Mouse (Mus musculus) heart, embryonic 14.5 days (tissue): Measurements from ENCODE around the gene B3galnt1. TPM values are rescaled to one million over a fixed set of nuclear protein-coding genes. Genes with fewer than 3 reads are reported as not detected.

Experiments used
- ATAC-seq: fragments of 200-750 bp; cut with Nextera tagmentation; 2 replicates; pipeline ENCODE4 v1.8.0; 2017; ENCODE audit warnings: low read depth, moderate TSS enrichment; ENCODE audit not compliant: insufficient number of reproducible peaks, insufficient read depth, low FRiP score
- H3K27ac ChIP-seq, 2 experiments: fragments of 200-500 bp in 1 of 2; fragments of 300-500 bp in 1 of 2; sonication (generic) in 1 of 2; replicated peaks in 1 of 2; 2 replicates each; pipeline ENCODE4 v1.5.1; 2012 to 2014; ENCODE audit warnings: low read depth in 2 of 2, low read length in 2 of 2, control low read depth in 1 of 2, mild to moderate bottlenecking in 1 of 2, mixed read lengths in 1 of 2; ENCODE audit not compliant: control insufficient read depth in 1 of 2, insufficient read depth in 1 of 2
- H3K27me3 ChIP-seq: fragments of 300-500 bp; sonication (generic); 2 replicates; pipeline ENCODE4 v1.6.1; 2014; ENCODE audit warnings: mild to moderate bottlenecking, low read length, control low read depth; ENCODE audit not compliant: control insufficient read depth, insufficient read depth
- H3K36me3 ChIP-seq: fragments of 300-500 bp; sonication (generic); 2 replicates; pipeline ENCODE4 v1.6.1; 2014; ENCODE audit warnings: mild to moderate bottlenecking, control low read depth, low read length, mixed read lengths; ENCODE audit not compliant: control insufficient read depth, insufficient read depth
- H3K4me1 ChIP-seq, 2 experiments: fragments of 200-500 bp in 1 of 2; fragments of 300-500 bp in 1 of 2; sonication (generic) in 1 of 2; 2 replicates each; pipeline ENCODE4 v1.6.1; 2012 to 2014; ENCODE audit warnings: low read length in 2 of 2, control low read depth in 1 of 2, mixed read lengths in 1 of 2; ENCODE audit not compliant: control insufficient read depth in 2 of 2, insufficient read depth in 2 of 2
- H3K4me2 ChIP-seq: fragments of 300-500 bp; sonication (generic); 2 replicates; pipeline ENCODE4 v1.6.1; 2014; ENCODE audit warnings: mild to moderate bottlenecking, low read length
- H3K4me3 ChIP-seq, 2 experiments: fragments of 200-500 bp in 1 of 2; fragments of 300-500 bp in 1 of 2; sonication (generic) in 1 of 2; 2 replicates each; pipeline ENCODE4 v1.5.1; 2012 to 2014; ENCODE audit warnings: low read length in 2 of 2, mild to moderate bottlenecking in 2 of 2, control low read depth in 1 of 2, low read depth in 1 of 2, moderate library complexity in 1 of 2; ENCODE audit not compliant: control insufficient read depth in 1 of 2, insufficient read depth in 1 of 2
- H3K9ac ChIP-seq: fragments of 300-500 bp; sonication (generic); 2 replicates; pipeline ENCODE4 v1.6.1; 2014; ENCODE audit warnings: mild to moderate bottlenecking, low read length
- H3K9me3 ChIP-seq: fragments of 300-500 bp; sonication (generic); 2 replicates; pipeline ENCODE4 v1.6.1; 2016; ENCODE audit warnings: low read length, control low read depth; ENCODE audit not compliant: control insufficient read depth
- WGBS: fragments of 180-500 bp; shearing (Covaris S2); extraction: QIAGEN DNeasy Blood & Tissue Kit; methylation state at CpG from one replicate; pipeline ENCODE4 v1.1.7; 2014; 5-methylcytosine and 5-hydroxymethylcytosine counted together
- polyA plus RNA-seq: library from polyadenylated mRNA; unstranded; fragments of >200 nt; fragmentation: Nextera tagmentation; extraction: Ambion mirVana; gene quantifications from 2 replicates; pipeline ENCODE4 v1.2.1, GENCODE M21; 2014

Gene B3galnt1
- polyA plus RNA-seq, 1 experiment from 2014 or later: 23.8 TPM

- Histone ChIP-seq H3K27ac (no peak overlapping the region), H3K27me3 (no peaks in the 10 kb centered on the region), H3K9me3 (no peaks in the 10 kb centered on the region), H3K9ac (no peak overlapping the region), H3K4me1 (peaks cover 10 to 14% of the 10 kb centered on the region in 2 experiments), H3K4me3 (no peak overlapping the region), H3K36me3 (no peaks in the 10 kb centered on the region), H3K4me2 (no peak overlapping the region)
- no peak for ATAC-seq
- whole genome bisulfite sequencing: 79% methylated on average over 5 of the region's 5 CpGs
Measured at GRCm38 (mm10) chr3:69545017-69545416, 53.7 kb downstream of the B3galnt1 start.

- Histone ChIP-seq H3K4me3 (no peak overlapping the region), H3K4me2 (no peak overlapping the region), H3K27ac (no peak overlapping the region), H3K27me3 (no peaks in the 10 kb centered on the region), H3K9ac (no peak overlapping the region), H3K9me3 (no peaks in the 10 kb centered on the region), H3K4me1 (peaks cover 5 to 8% of the 10 kb centered on the region in 2 experiments), H3K36me3 (no peaks in the 10 kb centered on the region)
- ATAC-seq: no peak
- 92% methylated on average over 1 of the region's 1 CpGs for WGBS
Measured at GRCm38 (mm10) chr3:69543730-69544129, 55.0 kb downstream of the B3galnt1 start.

- Histone ChIP-seq H3K4me3 (no peak overlapping the region), H3K4me1 (peaks cover 0 to under 1% of the 10 kb centered on the region in 2 experiments; a peak in 2 of 4 replicates), H3K27me3 (no peaks in the 10 kb centered on the region), H3K4me2 (no peak overlapping the region), H3K27ac (no peak overlapping the region), H3K9me3 (no peaks in the 10 kb centered on the region), H3K9ac (no peak overlapping the region), H3K36me3 (no peaks in the 10 kb centered on the region)
- no peak for ATAC-seq
- 66% methylated on average over 8 of the region's 8 CpGs for WGBS
Measured at GRCm38 (mm10) chr3:69542962-69543361, 55.8 kb downstream of the B3galnt1 start.

- Histone ChIP-seq H3K9ac (no peak overlapping the region), H3K27ac (no peak overlapping the region), H3K4me3 (no peak overlapping the region), H3K4me2 (no peak overlapping the region), H3K27me3 (no peaks in the 10 kb centered on the region), H3K4me1 (no peaks in the 10 kb centered on the region; a peak in 1 of 4 replicates), H3K36me3 (no peaks in the 10 kb centered on the region), H3K9me3 (no peaks in the 10 kb centered on the region)
- 83% methylated on average over 25 of the region's 25 CpGs for WGBS
- no peak for ATAC-seq
Measured at GRCm38 (mm10) chr3:69535941-69536647, 62.7 kb downstream of the B3galnt1 start.

GRCm38 (mm10) chr3:69535486-69535885 lies 63.3 kb downstream of the B3galnt1 start:
- Histone ChIP-seq H3K36me3 (no peaks in the 10 kb centered on the region), H3K4me1 (no peaks in the 10 kb centered on the region; a peak in 1 of 4 replicates), H3K4me3 (no peak overlapping the region), H3K9ac (no peak overlapping the region), H3K4me2 (no peak overlapping the region), H3K27me3 (no peaks in the 10 kb centered on the region), H3K27ac (no peak overlapping the region), H3K9me3 (no peaks in the 10 kb centered on the region)
- WGBS: 89% methylated on average over 10 of the region's 10 CpGs
- ATAC-seq: no peak

- WGBS: 57% methylated on average over 4 of the region's 4 CpGs
- Histone ChIP-seq H3K36me3 (no peaks in the 10 kb centered on the region), H3K9me3 (no peaks in the 10 kb centered on the region), H3K9ac (no peak overlapping the region), H3K4me1 (no peaks in the 10 kb centered on the region), H3K4me3 (no peak overlapping the region), H3K27ac (no peak overlapping the region), H3K27me3 (no peaks in the 10 kb centered on the region), H3K4me2 (no peak overlapping the region)
- ATAC-seq: no peak
Measured at GRCm38 (mm10) chr3:69532687-69533086, 66.1 kb downstream of the B3galnt1 start.

- no peaks in the 10 kb centered on the region for H3K4me1 ChIP-seq
- no peak for ATAC-seq
- WGBS: 74% methylated on average over 9 of the region's 9 CpGs
Measured at GRCm38 (mm10) chr3:69531511-69531910, 67.2 kb downstream of the B3galnt1 start.

GRCm38 (mm10) chr3:69529576-69529975 lies 69.2 kb downstream of the B3galnt1 start:
- H3K9ac ChIP-seq: no peak overlapping the region
- H3K27ac ChIP-seq: no peak overlapping the region
- H3K4me3 ChIP-seq: no peak overlapping the region
- no peak for ATAC-seq
- WGBS: 63% methylated on average over 7 of the region's 7 CpGs
- H3K4me1 ChIP-seq: no peaks in the 10 kb centered on the region
- no peak overlapping the region for H3K4me2 ChIP-seq
- no peaks in the 10 kb centered on the region for H3K36me3 ChIP-seq
- H3K9me3 ChIP-seq: no peaks in the 10 kb centered on the region
- no peaks in the 10 kb centered on the region for H3K27me3 ChIP-seq

More at GRCm38 (mm10) chr3:69531511-69531910, 67.2 kb downstream of the B3galnt1 start:
- Histone ChIP-seq H3K36me3 (no peaks in the 10 kb centered on the region), H3K4me2 (no peak overlapping the region), H3K27me3 (no peaks in the 10 kb centered on the region), H3K9ac (no peak overlapping the region), H3K9me3 (no peaks in the 10 kb centered on the region), H3K4me3 (no peak overlapping the region), H3K27ac (no peak overlapping the region)
